Mouse (Mus musculus): ENCODE data around the gene Nfatc2ip. TPM values are rescaled to one million over a fixed set of nuclear protein-coding genes. Genes with fewer than 3 reads are reported as not detected.

Gene Nfatc2ip
- polyA plus RNA-seq, 1 experiment from 2014 or later, result 1.8 TPM

DNA sequence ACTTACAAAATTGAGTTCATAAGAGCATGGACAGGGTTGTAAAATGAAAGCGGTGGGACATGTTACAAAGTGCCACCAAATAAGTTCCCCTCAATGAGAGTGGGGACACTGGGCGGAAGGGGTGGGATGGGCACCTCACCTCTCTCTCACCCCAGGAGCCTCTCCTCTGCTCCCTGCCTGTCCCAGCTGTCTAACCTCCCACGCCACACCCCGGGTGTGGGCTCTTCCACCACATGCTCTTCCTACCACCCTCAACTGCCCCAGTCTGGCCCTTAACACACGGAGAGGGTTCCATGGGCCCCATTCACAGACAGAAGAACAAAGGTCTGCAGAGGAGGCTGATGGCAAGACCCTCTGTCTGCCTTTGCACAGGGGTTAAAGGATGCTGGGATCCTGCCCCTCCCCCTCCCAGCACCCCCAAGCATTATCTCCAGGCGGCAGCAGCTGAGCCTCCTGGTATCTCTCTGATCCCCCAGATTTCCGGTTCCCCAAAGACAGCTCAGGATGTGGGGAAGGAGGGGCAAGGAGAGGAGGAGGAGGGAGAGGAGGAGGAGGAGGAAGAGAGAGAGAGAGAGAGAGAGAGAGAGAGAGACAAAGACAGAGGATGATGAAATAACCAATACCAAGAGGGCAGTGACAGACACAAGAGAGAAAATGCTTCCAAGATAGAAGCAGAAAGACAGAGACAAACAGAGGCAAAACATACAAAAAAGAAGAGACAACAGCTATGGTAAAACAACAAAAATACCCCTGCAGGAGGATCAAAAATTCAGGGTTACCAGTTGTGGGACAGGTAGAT, 39.5 kb downstream of the Nfatc2ip start:
- Histone ChIP-seq H3K36me3 (ENCODE audit: control insufficient read depth, insufficient read depth, low read length) (no peaks in the 10 kb centered on the region), H3K9me3 (replicated peaks; ENCODE audit: control insufficient read depth, low read length) (no peaks in the 10 kb centered on the region), H3K27me3 (ENCODE audit: control insufficient read depth, insufficient read depth, low read length) (no peaks in the 10 kb centered on the region), H3K9ac (ENCODE audit: low read depth, low read length) (no peak overlapping the region), H3K4me3 (ENCODE audit: low read depth, low read length) (no peak overlapping the region), H3K4me1 (ENCODE audit: control insufficient read depth, insufficient read depth, low read length) (peaks cover 10% of the 10 kb centered on the region; the same call in 1 of the 2 replicates), H3K4me2 (no peak overlapping the region), H3K27ac (ENCODE audit: low read depth, low read length) (no peak overlapping the region)
- ATAC-seq (replicated peaks; ENCODE audit: insufficient number of reproducible peaks, low FRiP score, low TSS enrichment), result no peak
- WGBS (ENCODE audit: insufficient replicate concordance), result 42% methylated on average over 7 of the region's 7 CpGs

GRCm38 (mm10) chr7:126355847-126356597, 40.5 kb downstream of the Nfatc2ip start:
- no peak overlapping the region for H3K4me2 ChIP-seq
- H3K4me1 ChIP-seq (ENCODE audit: control insufficient read depth, insufficient read depth, low read length), result peaks cover 10% of the 10 kb centered on the region; the same call in 1 of the 2 replicates
- H3K27me3 ChIP-seq (ENCODE audit: control insufficient read depth, insufficient read depth, low read length), result no peaks in the 10 kb centered on the region
- no peaks in the 10 kb centered on the region for H3K36me3 ChIP-seq (ENCODE audit: control insufficient read depth, insufficient read depth, low read length)
- H3K4me3 ChIP-seq (ENCODE audit: low read depth, low read length), result no peak overlapping the region
- WGBS (ENCODE audit: insufficient replicate concordance), result 46% methylated on average over 5 of the region's 5 CpGs
- H3K27ac ChIP-seq (ENCODE audit: low read depth, low read length), result no peak overlapping the region
- no peak for ATAC-seq (replicated peaks; ENCODE audit: insufficient number of reproducible peaks, low FRiP score, low TSS enrichment)
- no peak overlapping the region for H3K9ac ChIP-seq (ENCODE audit: low read depth, low read length)
- no peaks in the 10 kb centered on the region for H3K9me3 ChIP-seq (replicated peaks; ENCODE audit: control insufficient read depth, low read length)

DNA sequence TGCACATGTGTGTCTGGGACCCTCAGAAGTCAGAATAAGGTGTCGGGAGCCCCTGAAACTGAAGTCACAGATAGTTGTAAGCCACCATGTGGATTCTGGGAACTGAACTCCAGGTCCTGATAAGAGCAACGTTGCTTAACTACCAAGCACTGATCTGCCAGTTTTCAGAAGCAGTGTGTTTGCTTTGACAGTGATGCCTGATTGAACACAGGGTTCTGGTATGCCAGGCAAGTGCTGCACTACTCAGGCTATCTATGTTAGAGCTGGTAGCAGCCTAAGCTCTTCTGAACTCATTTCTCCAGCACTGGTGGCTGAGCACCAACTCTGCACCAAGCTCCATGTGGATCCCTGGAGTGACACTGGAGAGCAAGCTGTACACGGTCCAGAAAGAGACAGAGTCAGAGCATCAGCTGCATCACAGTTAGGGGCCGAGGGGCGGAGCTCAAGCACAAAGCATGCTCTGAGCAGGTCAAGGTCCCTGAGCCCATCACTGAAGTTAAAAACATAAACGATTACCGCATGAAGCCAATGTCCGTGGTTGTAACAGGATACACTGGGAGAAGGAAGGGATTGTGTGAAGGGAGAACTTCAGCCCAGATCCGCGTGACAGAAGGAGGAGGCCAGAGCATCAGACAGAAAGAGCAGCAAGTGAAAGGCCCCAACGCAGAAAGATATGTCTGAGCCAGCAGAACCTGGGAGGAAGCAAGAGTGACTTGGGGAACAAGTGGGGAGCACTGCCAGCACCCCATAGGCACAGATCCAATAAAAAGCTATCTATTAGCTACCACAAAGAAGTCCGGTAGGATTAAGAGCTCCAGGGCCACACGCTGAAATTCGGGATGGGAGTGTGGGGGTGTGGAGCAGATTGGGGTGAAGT, 41.6 kb downstream of the Nfatc2ip start:
- H3K4me2 ChIP-seq, result no peak overlapping the region
- H3K4me1 ChIP-seq (ENCODE audit: control insufficient read depth, insufficient read depth, low read length), result peaks cover 10% of the 10 kb centered on the region; the same call in 1 of the 2 replicates
- no peaks in the 10 kb centered on the region for H3K36me3 ChIP-seq (ENCODE audit: control insufficient read depth, insufficient read depth, low read length)
- ATAC-seq (replicated peaks; ENCODE audit: insufficient number of reproducible peaks, low FRiP score, low TSS enrichment), result no peak
- 46% methylated on average over 14 of the region's 14 CpGs for WGBS (ENCODE audit: insufficient replicate concordance)
- H3K4me3 ChIP-seq (ENCODE audit: low read depth, low read length), result no peak overlapping the region
- no peaks in the 10 kb centered on the region for H3K27me3 ChIP-seq (ENCODE audit: control insufficient read depth, insufficient read depth, low read length)
- no peaks in the 10 kb centered on the region for H3K9me3 ChIP-seq (replicated peaks; ENCODE audit: control insufficient read depth, low read length)
- 0 out of 2 replicates have a peak overlapping the region, but pooled peaks have one; percentile 25 for H3K27ac ChIP-seq (ENCODE audit: low read depth, low read length)
- no peak overlapping the region for H3K9ac ChIP-seq (ENCODE audit: low read depth, low read length)

DNA sequence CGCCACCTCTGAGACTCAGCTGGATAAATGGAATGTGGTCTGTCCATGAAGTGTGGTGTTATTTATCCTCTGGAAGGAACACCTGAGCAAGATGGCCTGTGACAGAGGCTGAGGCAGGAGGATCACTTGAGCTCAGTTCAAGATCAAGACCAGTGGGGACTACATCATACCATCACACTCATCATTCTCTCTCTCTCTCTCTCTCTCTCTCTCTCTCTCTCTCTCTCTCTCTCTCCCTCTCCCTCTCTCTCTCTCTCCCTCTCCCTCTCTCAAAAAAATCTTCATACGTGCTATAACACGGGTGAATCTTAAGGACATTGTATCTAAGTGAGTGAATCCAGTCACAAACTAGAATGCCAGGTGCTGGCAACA, 42.6 kb downstream of the Nfatc2ip start:
- 82% methylated on average over 3 of the region's 3 CpGs for WGBS (ENCODE audit: insufficient replicate concordance)
- no peak overlapping the region for H3K27ac ChIP-seq (ENCODE audit: low read depth, low read length)
- H3K9me3 ChIP-seq (replicated peaks; ENCODE audit: control insufficient read depth, low read length), result no peaks in the 10 kb centered on the region
- H3K27me3 ChIP-seq (ENCODE audit: control insufficient read depth, insufficient read depth, low read length), result no peaks in the 10 kb centered on the region
- peaks cover 10% of the 10 kb centered on the region; the same call in 1 of the 2 replicates for H3K4me1 ChIP-seq (ENCODE audit: control insufficient read depth, insufficient read depth, low read length)
- H3K4me2 ChIP-seq, result no peak overlapping the region
- no peak overlapping the region for H3K4me3 ChIP-seq (ENCODE audit: low read depth, low read length)
- H3K9ac ChIP-seq (ENCODE audit: low read depth, low read length), result no peak overlapping the region
- no peaks in the 10 kb centered on the region for H3K36me3 ChIP-seq (ENCODE audit: control insufficient read depth, insufficient read depth, low read length)
- ATAC-seq (replicated peaks; ENCODE audit: insufficient number of reproducible peaks, low FRiP score, low TSS enrichment), result no peak

DNA sequence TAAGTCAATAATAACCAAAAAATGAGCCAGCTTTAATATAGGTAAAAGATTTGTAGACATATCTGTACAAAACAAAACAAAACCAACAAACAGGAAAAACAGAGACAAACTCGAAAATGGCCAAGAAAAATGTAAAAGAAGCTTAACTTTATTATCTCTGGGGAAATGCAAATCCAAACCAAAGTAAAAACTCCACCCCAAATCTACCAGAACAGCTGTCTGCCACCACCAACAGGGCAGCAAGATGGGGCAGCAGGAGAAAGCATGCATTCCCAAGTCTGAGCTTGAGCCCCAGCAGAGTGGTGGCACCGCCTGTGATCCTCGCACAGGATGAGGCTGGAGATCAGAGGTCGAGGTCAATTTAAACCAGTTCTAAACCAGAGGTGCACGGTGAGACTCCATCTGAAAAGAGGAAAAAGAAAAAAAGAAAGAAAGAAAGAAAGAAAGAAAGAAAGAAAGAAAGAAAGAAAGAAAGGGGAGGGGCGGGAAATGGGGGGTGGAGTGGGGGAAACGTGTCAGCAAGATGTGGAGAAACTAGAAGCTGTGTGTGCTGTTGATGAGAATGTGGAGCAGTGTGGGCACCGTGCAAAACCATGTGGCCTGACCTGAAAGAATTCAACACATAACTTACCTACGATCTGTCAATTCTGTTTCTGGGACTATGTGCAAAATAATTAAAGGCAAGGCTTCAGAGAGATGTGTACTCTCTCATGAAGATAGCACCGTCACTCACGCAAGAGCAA, 43.1 kb downstream of the Nfatc2ip start:
- ATAC-seq (replicated peaks; ENCODE audit: insufficient number of reproducible peaks, low FRiP score, low TSS enrichment), result no peak
- 59% methylated on average over 11 of the region's 11 CpGs for WGBS (ENCODE audit: insufficient replicate concordance)

DNA sequence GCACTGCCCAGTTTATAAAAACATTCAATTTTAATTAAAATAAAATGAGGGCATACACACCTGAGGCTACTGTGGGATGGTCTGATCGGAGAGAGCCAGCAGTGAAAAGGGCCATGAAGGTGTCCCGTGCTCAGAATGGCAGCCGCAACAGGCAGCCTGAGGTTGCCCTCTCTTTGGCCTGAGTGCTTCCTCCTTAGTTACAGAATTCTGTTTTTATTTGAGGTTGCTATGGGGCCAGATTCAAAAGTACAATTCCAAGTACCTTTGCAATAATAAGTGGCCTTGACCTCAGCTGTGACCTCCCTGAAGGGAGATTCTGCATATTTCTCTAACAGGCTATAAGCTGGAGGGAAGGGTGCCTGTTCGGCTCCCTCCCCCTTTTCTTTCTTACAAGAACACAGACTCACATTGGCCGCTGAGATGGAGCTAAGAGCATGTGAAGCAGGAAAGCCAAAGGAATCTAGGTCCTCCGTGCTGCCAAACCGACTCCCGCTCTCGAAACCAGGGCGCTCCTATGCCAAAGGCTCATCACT, 45.1 kb downstream of the Nfatc2ip start:
- no peaks in the 10 kb centered on the region for H3K36me3 ChIP-seq (ENCODE audit: control insufficient read depth, insufficient read depth, low read length)
- no peak overlapping the region for H3K27ac ChIP-seq (ENCODE audit: low read depth, low read length)
- ATAC-seq (replicated peaks; ENCODE audit: insufficient number of reproducible peaks, low FRiP score, low TSS enrichment), result no peak
- no peaks in the 10 kb centered on the region for H3K9me3 ChIP-seq (replicated peaks; ENCODE audit: control insufficient read depth, low read length)
- no peaks in the 10 kb centered on the region for H3K27me3 ChIP-seq (ENCODE audit: control insufficient read depth, insufficient read depth, low read length)
- no peak overlapping the region for H3K4me2 ChIP-seq
- peaks cover 6% of the 10 kb centered on the region; the same call in 1 of the 2 replicates for H3K4me1 ChIP-seq (ENCODE audit: control insufficient read depth, insufficient read depth, low read length)
- no peak overlapping the region for H3K9ac ChIP-seq (ENCODE audit: low read depth, low read length)
- H3K4me3 ChIP-seq (ENCODE audit: low read depth, low read length), result no peak overlapping the region
- WGBS (ENCODE audit: insufficient replicate concordance), result 56% methylated on average over 10 of the region's 10 CpGs

More for the DNA sequence above, 43.1 kb downstream of the Nfatc2ip start:
- Histone ChIP-seq H3K9me3 (replicated peaks; ENCODE audit: control insufficient read depth, low read length) (no peaks in the 10 kb centered on the region), H3K9ac (ENCODE audit: low read depth, low read length) (no peak overlapping the region), H3K36me3 (ENCODE audit: control insufficient read depth, insufficient read depth, low read length) (no peaks in the 10 kb centered on the region), H3K4me3 (ENCODE audit: low read depth, low read length) (no peak overlapping the region), H3K27me3 (ENCODE audit: control insufficient read depth, insufficient read depth, low read length) (no peaks in the 10 kb centered on the region), H3K27ac (ENCODE audit: low read depth, low read length) (no peak overlapping the region), H3K4me1 (ENCODE audit: control insufficient read depth, insufficient read depth, low read length) (peaks cover 10% of the 10 kb centered on the region; the same call in 1 of the 2 replicates), H3K4me2 (no peak overlapping the region)

DNA sequence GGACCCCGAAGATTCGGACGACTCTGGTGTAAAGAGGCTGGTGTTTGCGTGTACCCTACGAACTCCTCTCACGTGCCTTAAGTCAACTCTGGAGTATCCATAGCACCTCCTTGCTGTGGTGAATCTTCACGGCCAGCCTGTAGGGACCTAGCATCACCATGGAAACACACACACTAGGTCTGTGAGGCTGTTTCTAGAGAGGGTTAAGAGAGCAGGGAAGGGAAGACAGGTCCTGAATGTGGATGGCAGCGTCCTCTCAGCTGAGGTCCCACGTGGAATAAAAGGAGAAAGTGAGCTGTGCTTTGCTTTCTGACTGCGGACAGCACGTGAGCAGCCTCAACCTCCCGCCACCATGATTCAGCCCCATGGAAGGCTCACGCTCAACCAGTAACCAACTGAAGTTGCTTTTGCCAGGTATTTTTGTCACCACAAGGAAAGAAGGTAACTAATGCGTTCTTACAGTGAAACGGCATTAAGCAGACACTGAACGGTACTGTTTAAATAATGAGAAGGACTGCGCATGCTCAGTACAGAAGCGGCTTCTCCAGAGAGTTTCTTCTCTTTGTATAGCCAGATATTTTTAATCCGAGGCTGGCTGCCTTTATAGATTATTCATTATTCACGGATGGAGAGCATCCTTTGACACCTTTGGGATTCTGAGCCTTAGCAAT, 45.7 kb downstream of the Nfatc2ip start:
- Histone ChIP-seq H3K27ac (ENCODE audit: low read depth, low read length) (no peak overlapping the region), H3K4me3 (ENCODE audit: low read depth, low read length) (no peak overlapping the region), H3K4me1 (ENCODE audit: control insufficient read depth, insufficient read depth, low read length) (peaks cover 6% of the 10 kb centered on the region; the same call in 1 of the 2 replicates), H3K27me3 (ENCODE audit: control insufficient read depth, insufficient read depth, low read length) (no peaks in the 10 kb centered on the region), H3K4me2 (0 out of 2 replicates have a peak overlapping the region, but pooled peaks have one; percentile 15), H3K9me3 (replicated peaks; ENCODE audit: control insufficient read depth, low read length) (no peaks in the 10 kb centered on the region), H3K36me3 (ENCODE audit: control insufficient read depth, insufficient read depth, low read length) (no peaks in the 10 kb centered on the region), H3K9ac (ENCODE audit: low read depth, low read length) (no peak overlapping the region)
- no peak for ATAC-seq (replicated peaks; ENCODE audit: insufficient number of reproducible peaks, low FRiP score, low TSS enrichment)
- WGBS (ENCODE audit: insufficient replicate concordance), result 58% methylated on average over 20 of the region's 20 CpGs
